Mouse (Mus musculus): ENCODE results near the gene Dda1. TPM values are rescaled to one million over a fixed set of nuclear protein-coding genes. Genes with fewer than 3 reads are reported as not detected.
A peak's percentile ranks its signal among the peaks of the same experiment; 100 is the strongest.
"Not testable (repeated sequence)": the region's sequence is repeated elsewhere in the genome, so short reads cannot be mapped to it uniquely, and the experiment has no call there.

The Dda1 gene
- 37.5 and 38.2 TPM in 2 replicates for polyA plus RNA-seq (2011; ENCODE audit: insufficient read depth, insufficient read length, low read depth, missing spikeins)

GRCm38 (mm10) chr8:71468916-71469315, at the start of gene Dda1:
Dda1 (plus strand) TSS chr8:71469199.
- H3K36me3 ChIP-seq (ENCODE audit: control insufficient read depth, insufficient read depth, low read length, poor library complexity, severe bottlenecking) = peaks cover 3% of the 10 kb centered on the region
- peak within 1 kb of the TSS; percentile 88 for H3K9ac ChIP-seq (ENCODE audit: low read depth, poor library complexity, severe bottlenecking)

GRCm38 (mm10) chr8:71422121-71422520, 46.9 kb upstream of the Dda1 start:
- Histone ChIP-seq H3K9ac (ENCODE audit: low read depth, poor library complexity, severe bottlenecking) (no peak overlapping the region), H3K27ac (ENCODE audit: insufficient read depth, low read length) (no peak overlapping the region), H3K4me3 (ENCODE audit: low read depth, low read length) (no peak overlapping the region), H3K9me3 (replicated peaks; ENCODE audit: control insufficient read depth, insufficient read depth, low read length, poor library complexity, severe bottlenecking) (peaks cover 14% of the 10 kb centered on the region), H3K4me1 (ENCODE audit: control insufficient read depth, insufficient read depth, low read length) (no peaks in the 10 kb centered on the region), H3K27me3 (ENCODE audit: control insufficient read depth, insufficient read depth, low read length, poor library complexity, severe bottlenecking) (no peaks in the 10 kb centered on the region; the same call in 1 of the 2 replicates), H3K36me3 (ENCODE audit: control insufficient read depth, insufficient read depth, low read length, poor library complexity, severe bottlenecking) (no peaks in the 10 kb centered on the region)
- TF ChIP-seq EP300 (IDR thresholded peaks at IDR 0.05; ENCODE audit: insufficient read depth, low read depth, low read length) (no peak), CTCF (IDR thresholded peaks at IDR 0.05; ENCODE audit: low read depth, low read length) (no peak), POLR2A (IDR thresholded peaks at IDR 0.05; ENCODE audit: insufficient read depth, low read length) (no peak)

More at GRCm38 (mm10) chr8:71468916-71469315, at the start of gene Dda1:
- Histone ChIP-seq H3K27ac (ENCODE audit: insufficient read depth, low read length) (no peak within 1 kb of the TSS), H3K9me3 (replicated peaks; ENCODE audit: control insufficient read depth, insufficient read depth, low read length, poor library complexity, severe bottlenecking) (no peaks in the 10 kb centered on the region), H3K27me3 (ENCODE audit: control insufficient read depth, insufficient read depth, low read length, poor library complexity, severe bottlenecking) (no peaks in the 10 kb centered on the region), H3K4me3 (ENCODE audit: low read depth, low read length) (peak within 1 kb of the TSS; percentile 79), H3K4me1 (ENCODE audit: control insufficient read depth, insufficient read depth, low read length) (peaks cover 3% of the 10 kb centered on the region)
- TF ChIP-seq EP300 (IDR thresholded peaks at IDR 0.05; ENCODE audit: insufficient read depth, low read depth, low read length) (no peak), POLR2A (IDR thresholded peaks at IDR 0.05; ENCODE audit: insufficient read depth, low read length) (no peak), CTCF (IDR thresholded peaks at IDR 0.05; ENCODE audit: low read depth, low read length) (no peak)

- not testable (repeated sequence) for H3K27me3 ChIP-seq (ENCODE audit: control insufficient read depth, insufficient read depth, low read length, poor library complexity, severe bottlenecking); H3K36me3 ChIP-seq (ENCODE audit: control insufficient read depth, insufficient read depth, low read length, poor library complexity, severe bottlenecking); H3K4me3 ChIP-seq (ENCODE audit: low read depth, low read length); H3K4me1 ChIP-seq (ENCODE audit: control insufficient read depth, insufficient read depth, low read length); H3K27ac ChIP-seq (ENCODE audit: insufficient read depth, low read length); H3K9me3 ChIP-seq (replicated peaks; ENCODE audit: control insufficient read depth, insufficient read depth, low read length, poor library complexity, severe bottlenecking); H3K9ac ChIP-seq (ENCODE audit: low read depth, poor library complexity, severe bottlenecking)
These were observed 36.1 kb upstream of the Dda1 start for GRCm38 (mm10) chr8:71432935-71433334.

DNA sequence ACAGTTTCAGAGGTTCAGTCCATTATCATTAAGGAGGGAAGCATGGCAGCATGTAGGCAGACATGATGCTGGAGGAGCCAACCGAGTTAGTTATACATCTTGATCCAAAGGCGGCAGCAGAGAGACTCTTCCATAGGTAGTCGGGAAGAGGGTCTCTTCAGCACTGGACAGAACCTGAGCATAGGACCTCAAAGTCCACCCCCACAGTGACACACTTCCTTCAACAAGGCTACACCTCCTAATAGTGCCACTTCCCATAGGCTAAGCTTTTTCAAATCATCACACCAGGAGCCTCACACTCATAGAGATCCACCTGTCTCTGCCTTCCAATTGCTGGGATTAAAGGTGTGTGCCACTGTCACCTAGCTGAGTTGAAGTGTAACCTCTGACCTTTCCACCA, 32.0 kb upstream of the Dda1 start:
- Histone ChIP-seq H3K9ac (ENCODE audit: low read depth, poor library complexity, severe bottlenecking) (no peak overlapping the region), H3K27ac (ENCODE audit: insufficient read depth, low read length) (no peak overlapping the region), H3K4me1 (ENCODE audit: control insufficient read depth, insufficient read depth, low read length) (no peaks in the 10 kb centered on the region), H3K9me3 (replicated peaks; ENCODE audit: control insufficient read depth, insufficient read depth, low read length, poor library complexity, severe bottlenecking) (no peaks in the 10 kb centered on the region), H3K36me3 (ENCODE audit: control insufficient read depth, insufficient read depth, low read length, poor library complexity, severe bottlenecking) (no peaks in the 10 kb centered on the region), H3K27me3 (ENCODE audit: control insufficient read depth, insufficient read depth, low read length, poor library complexity, severe bottlenecking) (no peaks in the 10 kb centered on the region; the same call in 1 of the 2 replicates), H3K4me3 (ENCODE audit: low read depth, low read length) (no peak overlapping the region)
- TF ChIP-seq CTCF (IDR thresholded peaks at IDR 0.05; ENCODE audit: low read depth, low read length) = no peak
- no peak for TF ChIP-seq POLR2A (IDR thresholded peaks at IDR 0.05; ENCODE audit: insufficient read depth, low read length)

DNA sequence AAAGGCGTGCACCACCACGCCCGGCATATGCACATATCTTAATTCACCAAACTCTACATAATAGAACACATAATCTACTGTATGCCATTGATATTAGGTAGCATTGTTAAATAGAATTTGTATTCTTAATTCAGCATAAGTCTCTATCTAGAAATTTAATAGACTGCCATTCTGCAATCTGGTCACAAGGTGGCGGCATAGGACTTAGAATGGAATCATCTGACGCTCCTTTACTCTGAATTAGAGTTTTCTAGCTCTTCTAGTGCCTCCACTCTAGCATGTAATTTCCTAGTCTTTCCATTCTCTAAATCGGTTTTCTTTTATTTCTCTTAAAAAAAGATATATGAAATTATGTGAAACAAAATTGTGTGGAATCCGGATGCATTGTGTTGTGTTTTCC, 27.6 kb upstream of the Dda1 start:
- TF ChIP-seq EP300 (IDR thresholded peaks at IDR 0.05; ENCODE audit: insufficient read depth, low read depth, low read length) (no peak), POLR2A (IDR thresholded peaks at IDR 0.05; ENCODE audit: insufficient read depth, low read length) (no peak), CTCF (IDR thresholded peaks at IDR 0.05; ENCODE audit: low read depth, low read length) (no peak)
- H3K4me3 ChIP-seq (ENCODE audit: low read depth, low read length) = no peak overlapping the region
- H3K9ac ChIP-seq (ENCODE audit: low read depth, poor library complexity, severe bottlenecking) = no peak overlapping the region

GRCm38 (mm10) chr8:71445096-71445495, 23.9 kb upstream of the Dda1 start:
- no peak overlapping the region for H3K9ac ChIP-seq (ENCODE audit: low read depth, poor library complexity, severe bottlenecking)
- no peaks in the 10 kb centered on the region for H3K27me3 ChIP-seq (ENCODE audit: control insufficient read depth, insufficient read depth, low read length, poor library complexity, severe bottlenecking)
- H3K4me3 ChIP-seq (ENCODE audit: low read depth, low read length) = no peak overlapping the region
- H3K9me3 ChIP-seq (replicated peaks; ENCODE audit: control insufficient read depth, insufficient read depth, low read length, poor library complexity, severe bottlenecking) = peaks cover 39% of the 10 kb centered on the region
- no peaks in the 10 kb centered on the region for H3K4me1 ChIP-seq (ENCODE audit: control insufficient read depth, insufficient read depth, low read length)
- H3K27ac ChIP-seq (ENCODE audit: insufficient read depth, low read length) = no peak overlapping the region
- H3K36me3 ChIP-seq (ENCODE audit: control insufficient read depth, insufficient read depth, low read length, poor library complexity, severe bottlenecking) = no peaks in the 10 kb centered on the region
- TF ChIP-seq EP300 (IDR thresholded peaks at IDR 0.05; ENCODE audit: insufficient read depth, low read depth, low read length) = no peak
- TF ChIP-seq POLR2A (IDR thresholded peaks at IDR 0.05; ENCODE audit: insufficient read depth, low read length) = no peak
- TF ChIP-seq CTCF (IDR thresholded peaks at IDR 0.05; ENCODE audit: low read depth, low read length) = no peak

More for the DNA sequence above, 27.6 kb upstream of the Dda1 start:
- no peak overlapping the region for H3K27ac ChIP-seq (ENCODE audit: insufficient read depth, low read length)
- no peaks in the 10 kb centered on the region for H3K27me3 ChIP-seq (ENCODE audit: control insufficient read depth, insufficient read depth, low read length, poor library complexity, severe bottlenecking)
- no peaks in the 10 kb centered on the region for H3K4me1 ChIP-seq (ENCODE audit: control insufficient read depth, insufficient read depth, low read length)
- no peaks in the 10 kb centered on the region for H3K36me3 ChIP-seq (ENCODE audit: control insufficient read depth, insufficient read depth, low read length, poor library complexity, severe bottlenecking)
- peaks cover 8% of the 10 kb centered on the region for H3K9me3 ChIP-seq (replicated peaks; ENCODE audit: control insufficient read depth, insufficient read depth, low read length, poor library complexity, severe bottlenecking)

All from ES-Bruce4 (cell line).